Mouse (Mus musculus) heart, embryonic 12.5 days (tissue): ENCODE measurements around the gene Ubr1. TPM values are rescaled to one million over a fixed set of nuclear protein-coding genes. Genes with fewer than 3 reads are reported as not detected.
A peak's percentile ranks its signal among the peaks of the same experiment; 100 is the strongest.
"Not testable (repeated sequence)": the region's sequence is repeated elsewhere in the genome, so short reads cannot be mapped to it uniquely, and the experiment has no call there.

Experiments
- ATAC-seq: fragments of 200-750 bp; cut with Nextera tagmentation; 2 replicates; pipeline ENCODE4 v1.8.0; 2017; ENCODE audit warnings: moderate TSS enrichment, moderate library complexity; ENCODE audit not compliant: insufficient number of reproducible peaks, low FRiP score
- H3K27ac ChIP-seq: fragments of 300-500 bp; sonication (generic); 2 replicates; pipeline ENCODE4 v1.5.1; 2016; ENCODE audit warnings: mild to moderate bottlenecking, moderate library complexity; ENCODE audit not compliant: poor library complexity, severe bottlenecking
- H3K27me3 ChIP-seq: fragments of 300-500 bp; sonication (generic); replicated peaks from 2 replicates; pipeline ENCODE4 v1.6.1; 2016; ENCODE audit warnings: mild to moderate bottlenecking, moderate library complexity
- H3K36me3 ChIP-seq: fragments of 300-500 bp; sonication (generic); 2 replicates; pipeline ENCODE4 v1.6.1; 2016; ENCODE audit warnings: mild to moderate bottlenecking, moderate library complexity
- H3K4me1 ChIP-seq: fragments of 300-500 bp; sonication (generic); replicated peaks from 2 replicates; pipeline ENCODE4 v1.6.1; 2016; ENCODE audit warnings: mild to moderate bottlenecking
- H3K4me2 ChIP-seq: fragments of 300-500 bp; sonication (generic); 2 replicates; pipeline ENCODE4 v1.6.1; 2016; ENCODE audit warnings: mild to moderate bottlenecking, moderate library complexity
- H3K4me3 ChIP-seq: fragments of 300-500 bp; sonication (generic); 2 replicates; pipeline ENCODE4 v1.5.1; 2016; ENCODE audit warnings: mild to moderate bottlenecking
- H3K9ac ChIP-seq: fragments of 300-500 bp; sonication (generic); 2 replicates; pipeline ENCODE4 v1.6.1; 2016; ENCODE audit warnings: mild to moderate bottlenecking, moderate library complexity
- H3K9me3 ChIP-seq: fragments of 300-500 bp; sonication (generic); replicated peaks from 2 replicates; pipeline ENCODE4 v1.6.1; 2016; ENCODE audit warnings: mild to moderate bottlenecking, moderate library complexity
- WGBS: fragments of 180-500 bp; shearing (Covaris S2); methylation state at CpG from one replicate; pipeline ENCODE4 v1.1.7; 2016; 5-methylcytosine and 5-hydroxymethylcytosine counted together
- polyA plus RNA-seq: library from polyadenylated mRNA; unstranded; fragments of >200 nt; fragmentation: Nextera tagmentation; extraction: Ambion mirVana; gene quantifications from 2 replicates; pipeline ENCODE4 v1.2.1, GENCODE M21; 2016

Ubr1 gene
- polyA plus RNA-seq, 1 experiment from 2014 or later = 19.6 TPM

GRCm38 (mm10) chr2:120998863-120999262 lies 28.3 kb upstream of the Ubr1 start:
- Histone ChIP-seq H3K9ac (no peak overlapping the region), H3K27ac (no peak overlapping the region), H3K4me1 (no peaks in the 10 kb centered on the region), H3K27me3 (no peaks in the 10 kb centered on the region), H3K4me3 (no peak overlapping the region), H3K4me2 (no peak overlapping the region), H3K9me3 (no peaks in the 10 kb centered on the region), H3K36me3 (no peaks in the 10 kb centered on the region)
- 78% methylated on average over 8 of the region's 8 CpGs for WGBS
- ATAC-seq = no peak

GRCm38 (mm10) chr2:120996607-120997006 lies 26.1 kb upstream of the Ubr1 start:
- not testable (repeated sequence) for H3K36me3 ChIP-seq, H3K4me1 ChIP-seq, H3K27ac ChIP-seq, H3K4me2 ChIP-seq, ATAC-seq, H3K9ac ChIP-seq, H3K4me3 ChIP-seq, H3K27me3 ChIP-seq, H3K9me3 ChIP-seq
- 80% methylated on average over 1 of the region's 1 CpGs for WGBS

GRCm38 (mm10) chr2:120991196-120991595 lies 20.7 kb upstream of the Ubr1 start:
- no peak overlapping the region for H3K4me2 ChIP-seq
- no peak overlapping the region for H3K27ac ChIP-seq
- ATAC-seq = no peak
- H3K27me3 ChIP-seq = no peaks in the 10 kb centered on the region
- WGBS = 74% methylated on average over 4 of the region's 4 CpGs
- no peak overlapping the region for H3K9ac ChIP-seq
- H3K36me3 ChIP-seq = no peaks in the 10 kb centered on the region
- H3K4me1 ChIP-seq = no peaks in the 10 kb centered on the region
- no peaks in the 10 kb centered on the region for H3K9me3 ChIP-seq
- H3K4me3 ChIP-seq = no peak overlapping the region

- no peaks in the 10 kb centered on the region for H3K4me1 ChIP-seq
- H3K4me2 ChIP-seq = no peak overlapping the region
- WGBS = 92% methylated on average over 1 of the region's 1 CpGs
- H3K9me3 ChIP-seq = no peaks in the 10 kb centered on the region
- H3K4me3 ChIP-seq = no peak overlapping the region
- ATAC-seq = no peak
- H3K27ac ChIP-seq = no peak overlapping the region
- H3K36me3 ChIP-seq = no peaks in the 10 kb centered on the region
- no peaks in the 10 kb centered on the region for H3K27me3 ChIP-seq
- no peak overlapping the region for H3K9ac ChIP-seq
Observed at GRCm38 (mm10) chr2:120985241-120985640, 14.7 kb upstream of the Ubr1 start.

- WGBS = 35% methylated on average over 2 of the region's 2 CpGs
- H3K36me3 ChIP-seq = no peaks in the 10 kb centered on the region
- H3K27me3 ChIP-seq = no peaks in the 10 kb centered on the region
- no peaks in the 10 kb centered on the region for H3K9me3 ChIP-seq
- no peak for ATAC-seq
- H3K4me3 ChIP-seq = no peak overlapping the region
- H3K4me2 ChIP-seq = no peak overlapping the region
- no peaks in the 10 kb centered on the region for H3K4me1 ChIP-seq
- no peak overlapping the region for H3K9ac ChIP-seq
- H3K27ac ChIP-seq = no peak overlapping the region
Observed at GRCm38 (mm10) chr2:120983611-120984010, 13.1 kb upstream of the Ubr1 start.

- Histone ChIP-seq H3K4me1 (no peaks in the 10 kb centered on the region; the same call in 1 of the 2 replicates), H3K9ac (no peak overlapping the region), H3K36me3 (no peaks in the 10 kb centered on the region), H3K27me3 (no peaks in the 10 kb centered on the region), H3K4me3 (no peak overlapping the region), H3K27ac (no peak overlapping the region), H3K9me3 (no peaks in the 10 kb centered on the region), H3K4me2 (no peak overlapping the region)
- 46% methylated on average over 2 of the region's 2 CpGs for WGBS
- no peak for ATAC-seq
Observed at GRCm38 (mm10) chr2:120980861-120981260, 10.3 kb upstream of the Ubr1 start.

GRCm38 (mm10) chr2:120979819-120980218 lies 9.3 kb upstream of the Ubr1 start:
- no peak overlapping the region for H3K4me3 ChIP-seq
- H3K4me1 ChIP-seq = no peaks in the 10 kb centered on the region; the same call in 1 of the 2 replicates
- no peaks in the 10 kb centered on the region for H3K27me3 ChIP-seq
- H3K36me3 ChIP-seq = no peaks in the 10 kb centered on the region
- no peaks in the 10 kb centered on the region for H3K9me3 ChIP-seq
- ATAC-seq = no peak
- no peak overlapping the region for H3K4me2 ChIP-seq
- no peak overlapping the region for H3K9ac ChIP-seq
- WGBS = 76% methylated on average over 1 of the region's 1 CpGs
- no peak overlapping the region for H3K27ac ChIP-seq

GRCm38 (mm10) chr2:120978693-120979037 lies 8.2 kb upstream of the Ubr1 start:
- WGBS = 63% methylated on average over 2 of the region's 2 CpGs
- H3K4me3 ChIP-seq = no peak overlapping the region
- H3K9me3 ChIP-seq = no peaks in the 10 kb centered on the region
- H3K36me3 ChIP-seq = no peaks in the 10 kb centered on the region
- H3K27me3 ChIP-seq = no peaks in the 10 kb centered on the region
- no peaks in the 10 kb centered on the region; the same call in 1 of the 2 replicates for H3K4me1 ChIP-seq
- no peak overlapping the region for H3K27ac ChIP-seq
- no peak overlapping the region for H3K9ac ChIP-seq
- ATAC-seq = no peak
- no peak overlapping the region for H3K4me2 ChIP-seq

GRCm38 (mm10) chr2:120977926-120978692 lies 7.6 kb upstream of the Ubr1 start:
- Histone ChIP-seq H3K27me3 (no peaks in the 10 kb centered on the region), H3K4me3 (peak overlapping the region; percentile 77), H3K4me1 (no peaks in the 10 kb centered on the region; the same call in 1 of the 2 replicates), H3K9me3 (no peaks in the 10 kb centered on the region), H3K27ac (no peak overlapping the region), H3K9ac (peak overlapping the region; percentile 77), H3K36me3 (no peaks in the 10 kb centered on the region), H3K4me2 (peak overlapping the region; percentile 89)
- 82% methylated on average over 8 of the region's 8 CpGs for WGBS
- ATAC-seq = no peak

- peak within 1 kb of the TSS; percentile 89 for H3K4me2 ChIP-seq
- H3K36me3 ChIP-seq = no peaks in the 10 kb centered on the region
- H3K4me3 ChIP-seq = peak within 1 kb of the TSS; percentile 77
- no peaks in the 10 kb centered on the region; the same call in 1 of the 2 replicates for H3K4me1 ChIP-seq
- no peaks in the 10 kb centered on the region for H3K27me3 ChIP-seq
- peak; percentile 85 for ATAC-seq
- 1% methylated on average over 71 of the region's 71 CpGs for WGBS
- H3K9ac ChIP-seq = peak within 1 kb of the TSS; percentile 77
- H3K9me3 ChIP-seq = no peaks in the 10 kb centered on the region
- peak within 1 kb of the TSS; percentile 52 for H3K27ac ChIP-seq
Observed at GRCm38 (mm10) chr2:120976990-120977925, 6.7 kb upstream of the Ubr1 start, which contains the start of gene Tmem62. Gene Tmem62, plus strand, starts transcription at chr2:120977017.

GRCm38 (mm10) chr2:120976308-120976707 lies 5.8 kb upstream of the Ubr1 start:
- Histone ChIP-seq H3K4me2 (no peak overlapping the region), H3K4me3 (no peak overlapping the region)
- ATAC-seq = no peak

More at GRCm38 (mm10) chr2:120976308-120976707, 5.8 kb upstream of the Ubr1 start:
- H3K9ac ChIP-seq = no peak overlapping the region
- no peaks in the 10 kb centered on the region for H3K27me3 ChIP-seq
- no peaks in the 10 kb centered on the region for H3K36me3 ChIP-seq
- no peaks in the 10 kb centered on the region for H3K9me3 ChIP-seq
- H3K27ac ChIP-seq = no peak overlapping the region
- 46% methylated on average over 4 of the region's 4 CpGs for WGBS
- peaks cover 1% of the 10 kb centered on the region for H3K4me1 ChIP-seq
